Comparison of ENCODE assay signal across 8 mouse cellular contexts in genomic region chrX:152015752-152016150, GRCm38 (mm10). TPM values are rescaled to one million over a fixed set of nuclear protein-coding genes. Genes with fewer than 3 reads are reported as not detected.
DNase-seq lines count a peak whose midpoint lies in the region; ATAC-seq and TF ChIP-seq lines count a peak whose summit lies in the region.

No protein-coding gene starts in this region.

- no peaks in the 10 kb centered on the region for H3K4me1 ChIP-seq in heart, embryonic 10.5 days
- H3K4me1 ChIP-seq in E14TG2a.4 (replicated peaks; ENCODE audit: low read depth, low read length), result peaks cover 16% of the 10 kb centered on the region
- peaks cover 9% of the 10 kb centered on the region for H3K4me1 ChIP-seq in forebrain, embryonic 16.5 days (replicated peaks; ENCODE audit: control insufficient read depth, insufficient read depth, low read length)

- TF ChIP-seq CTCF in E14TG2a.4 (conservative IDR thresholded peaks at IDR 0.05; ENCODE audit: low read length), result no peak

- peak overlapping the region; percentile 66 for H3K4me3 ChIP-seq in heart, embryonic 10.5 days
- peak overlapping the region; percentile 88 for H3K4me3 ChIP-seq in E14TG2a.4 (replicated peaks; ENCODE audit: low read length)
- H3K4me3 ChIP-seq in forebrain, embryonic 16.5 days (replicated peaks; ENCODE audit: low read length), result peak overlapping the region; percentile 62
- H3K4me3 ChIP-seq in macrophage (ENCODE audit: inconsistent target), result peak overlapping the region; percentile 70

- intact Hi-C loops in heart, postnatal 14 days (cut with DNase I), result loop anchor here (5.0 kb wide), 2 partner anchors 68 to 162 kb away; no protein-coding TSS in a partner anchor
- intact Hi-C loops in left cerebral cortex, postnatal 25 days (cut with DNase I), result loop anchor here (1.0 to 5.0 kb wide), 3 partner anchors 14 to 131 kb away; partner anchors contain the start of gene Hsd17b10

- DNase-seq in heart, embryonic 10.5 days (ENCODE audit: low spot score), result no peak
- DNase-seq in heart, postnatal 14 days, result no peak
- DNase-seq in adrenal gland, postnatal 4 days (ENCODE audit: low spot score in 2 of 2), result no peak
- DNase-seq in cerebellum, postnatal 36 days, result no peak
- DNase-seq in left cerebral cortex, postnatal 25 days (ENCODE audit: low spot score in 2 of 2), result no peak

- H3K9ac ChIP-seq in forebrain, embryonic 16.5 days (replicated peaks; ENCODE audit: low read depth, low read length), result peak overlapping the region; percentile 71

- ATAC-seq in forebrain, embryonic 16.5 days, result peak; percentile 56; the same call in 1 of the 2 replicates

- H3K9me3 ChIP-seq in heart, embryonic 10.5 days, result no peaks in the 10 kb centered on the region
- H3K9me3 ChIP-seq in E14TG2a.4 (ENCODE audit: low read length), result no peaks in the 10 kb centered on the region
- no peaks in the 10 kb centered on the region for H3K9me3 ChIP-seq in forebrain, embryonic 16.5 days (ENCODE audit: control insufficient read depth, low read length)

- peaks cover 3% of the 10 kb centered on the region; the same call in 1 of the 2 replicates for H3K36me3 ChIP-seq in heart, embryonic 10.5 days
- peaks cover 4% of the 10 kb centered on the region; the same call in 1 of the 2 replicates for H3K36me3 ChIP-seq in E14TG2a.4 (ENCODE audit: insufficient read depth, low read length)
- no peaks in the 10 kb centered on the region for H3K36me3 ChIP-seq in forebrain, embryonic 16.5 days (ENCODE audit: control insufficient read depth, insufficient read depth)
- no peaks in the 10 kb centered on the region for H3K36me3 ChIP-seq in macrophage (ENCODE audit: inconsistent target)

- peaks cover 41% of the 10 kb centered on the region for H3K79me2 ChIP-seq in macrophage (ENCODE audit: inconsistent target)

- peak overlapping the region; percentile 56 for H3K4me2 ChIP-seq in forebrain, embryonic 16.5 days (ENCODE audit: low read length)

- 16% methylated on average over 11 of the region's 11 CpGs for WGBS in heart, embryonic 10.5 days
- WGBS in forebrain, embryonic 16.5 days, result 15% methylated on average over 11 of the region's 11 CpGs
- WGBS in macrophage (ENCODE audit: missing documents), result 18% methylated on average over 11 of the region's 11 CpGs

- peaks cover 36% of the 10 kb centered on the region; the same call in 1 of the 2 replicates for H3K27me3 ChIP-seq in heart, embryonic 10.5 days (ENCODE audit: insufficient read depth, poor library complexity, severe bottlenecking)
- H3K27me3 ChIP-seq in E14TG2a.4 (ENCODE audit: insufficient read depth, low read length), result no peaks in the 10 kb centered on the region
- peaks cover 2% of the 10 kb centered on the region; the same call in 1 of the 2 replicates for H3K27me3 ChIP-seq in forebrain, embryonic 16.5 days (replicated peaks; ENCODE audit: control insufficient read depth, insufficient read depth, low read length)

- H3K27ac ChIP-seq in heart, embryonic 10.5 days, result peak overlapping the region; percentile 86
- peak overlapping the region; percentile 88 for H3K27ac ChIP-seq in forebrain, embryonic 16.5 days (ENCODE audit: low read length)
- peak overlapping the region; percentile 89 for H3K27ac ChIP-seq in macrophage

RNA-seq across cellular contexts. Expression of gene Ribc1, which starts 0.3 kb away (rescaled TPM):
- 3.2 and 4.1 TPM in 2 replicates for polyA plus RNA-seq in heart, embryonic 10.5 days (2016; fragmentation: Nextera tagmentation; extraction: Ambion mirVana)
- under 1 TPM; 0.37 to 0.43 TPM for total RNA-seq in heart, postnatal 14 days (2021)
- polyA plus RNA-seq in forebrain, embryonic 16.5 days (2015; fragmentation: Nextera tagmentation; extraction: Ambion mirVana), result 1.7 and 2.6 TPM in 2 replicates
- 10 to 100 TPM in 1 of 26 experiments, 1 to 10 TPM in 5, under 1 TPM in 9, not detected in 11; 0.33 to 11.1 (median 0.94) TPM for total RNA-seq in macrophage (2018; cell fraction: chromatin; rRNA removed)
- total RNA-seq in macrophage (2018; cell fraction: cytosol; rRNA removed), result 1 to 10 TPM in 12 of 26 experiments, under 1 TPM in 14; 0.43 to 4.4 (median 0.98) TPM
- total RNA-seq in macrophage (2018; cell fraction: nucleus; rRNA removed), result 1 to 10 TPM in 10 of 26 experiments, under 1 TPM in 8, not detected in 8; 0.32 to 8.5 (median 1.1) TPM
- polyA plus RNA-seq in macrophage (2018), result 0.48 to 1.7 TPM (median 1.4 TPM) in 3 replicates
- total RNA-seq in adrenal gland, postnatal 4 days (2021), result 1 to 10 TPM; 1.1 to 1.7 TPM
- total RNA-seq in left cerebral cortex, postnatal 25 days (2021), result 1 to 10 TPM in 1 of 2 experiments, under 1 TPM in 1; 0.23 to 1.4 TPM

RNA-seq across cellular contexts. Expression of gene Smc1a, which starts 0.5 kb away (rescaled TPM):
- 73.9 and 88.5 TPM in 2 replicates for polyA plus RNA-seq in heart, embryonic 10.5 days (2016; fragmentation: Nextera tagmentation; extraction: Ambion mirVana)
- total RNA-seq in heart, postnatal 14 days (2021), result 10 to 100 TPM; 30.2 to 33.1 TPM
- 99.2 and 109 TPM in 2 replicates for polyA plus RNA-seq in forebrain, embryonic 16.5 days (2015; fragmentation: Nextera tagmentation; extraction: Ambion mirVana)
- total RNA-seq in macrophage (2018; cell fraction: chromatin; rRNA removed), result 100 to 1,000 TPM in 22 of 26 experiments, 10 to 100 TPM in 4; 69.5 to 208 (median 125) TPM
- 10 to 100 TPM; 29.8 to 48.9 (median 40.1) TPM for total RNA-seq in macrophage (2018; cell fraction: cytosol; rRNA removed)
- total RNA-seq in macrophage (2018; cell fraction: nucleus; rRNA removed), result 100 to 1,000 TPM in 4 of 26 experiments, 10 to 100 TPM in 22; 42.5 to 119 (median 69.1) TPM
- polyA plus RNA-seq in macrophage (2018), result 40.1 to 97.8 TPM (median 50.7 TPM) in 3 replicates
- total RNA-seq in adrenal gland, postnatal 4 days (2021), result 10 to 100 TPM; 75.4 to 85.8 TPM
- total RNA-seq in left cerebral cortex, postnatal 25 days (2021), result 10 to 100 TPM; 49.8 to 50.8 TPM

RNA-seq across cellular contexts. Expression of gene Hsd17b10, which starts 14.1 kb away (rescaled TPM):
- polyA plus RNA-seq in heart, embryonic 10.5 days (2016; fragmentation: Nextera tagmentation; extraction: Ambion mirVana), result 193 and 201 TPM in 2 replicates
- 100 to 1,000 TPM; 163 to 184 TPM for total RNA-seq in heart, postnatal 14 days (2021)
- 120 and 123 TPM in 2 replicates for polyA plus RNA-seq in forebrain, embryonic 16.5 days (2015; fragmentation: Nextera tagmentation; extraction: Ambion mirVana)
- total RNA-seq in macrophage (2018; cell fraction: chromatin; rRNA removed), result 10 to 100 TPM in 2 of 26 experiments, 1 to 10 TPM in 23, not detected in 1; 1.1 to 19.2 (median 3.1) TPM
- 10 to 100 TPM; 37.5 to 75.7 (median 48.8) TPM for total RNA-seq in macrophage (2018; cell fraction: cytosol; rRNA removed)
- 10 to 100 TPM in 10 of 26 experiments, 1 to 10 TPM in 16; 3.3 to 15.4 (median 9.5) TPM for total RNA-seq in macrophage (2018; cell fraction: nucleus; rRNA removed)
- 54.2 to 72.9 TPM (median 55.0 TPM) in 3 replicates for polyA plus RNA-seq in macrophage (2018)
- 100 to 1,000 TPM; 156 to 164 TPM for total RNA-seq in adrenal gland, postnatal 4 days (2021)
- 10 to 100 TPM; 40.9 to 42.2 TPM for total RNA-seq in left cerebral cortex, postnatal 25 days (2021)
